Mouse (Mus musculus) liver, postnatal 0 days (tissue): ENCODE data around the gene Sart3. TPM values are rescaled to one million over a fixed set of nuclear protein-coding genes. Genes with fewer than 3 reads are reported as not detected.
A peak's percentile ranks its signal among the peaks of the same experiment; 100 is the strongest.
"Not testable (repeated sequence)": the region's sequence is repeated elsewhere in the genome, so short reads cannot be mapped to it uniquely, and the experiment has no call there.

Experiments
- ATAC-seq: fragments of 200-750 bp; cut with Nextera tagmentation; 2 replicates; pipeline ENCODE4 v1.8.0; 2017; ENCODE audit warnings: mild to moderate bottlenecking, moderate library complexity
- DNase-seq: peaks from one replicate; pipeline ENCODE4 v3.0.0-alpha.2; 2016
- H3K27ac ChIP-seq: fragments of 300-500 bp; sonication (generic); 2 replicates; pipeline ENCODE4 v1.5.1; 2014; ENCODE audit warnings: antibody characterized with exemption, moderate library complexity, mild to moderate bottlenecking, low read depth
- H3K27me3 ChIP-seq: fragments of 300-500 bp; sonication (generic); 2 replicates; pipeline ENCODE4 v1.6.1; 2014; ENCODE audit warnings: low read length, control low read depth, mixed read lengths; ENCODE audit not compliant: insufficient read depth
- H3K36me3 ChIP-seq: fragments of 300-500 bp; sonication (generic); replicated peaks from 2 replicates; pipeline ENCODE4 v1.6.1; 2014; ENCODE audit warnings: mild to moderate bottlenecking, control low read depth, low read length, moderate library complexity, mixed read lengths; ENCODE audit not compliant: insufficient read depth
- H3K4me1 ChIP-seq: fragments of 300-500 bp; sonication (generic); 2 replicates; pipeline ENCODE4 v1.6.1; 2014; ENCODE audit warnings: antibody characterized with exemption, mild to moderate bottlenecking, control low read depth; ENCODE audit not compliant: insufficient read depth
- H3K4me2 ChIP-seq: fragments of 300-500 bp; sonication (generic); 2 replicates; pipeline ENCODE4 v1.6.1; 2014; ENCODE audit warnings: low read depth, mild to moderate bottlenecking, low read length, moderate library complexity, mixed read lengths
- H3K4me3 ChIP-seq: fragments of 300-500 bp; sonication (generic); 2 replicates; pipeline ENCODE4 v1.5.1; 2014; ENCODE audit warnings: low read depth, low read length
- H3K9ac ChIP-seq: fragments of 300-500 bp; sonication (generic); replicated peaks from 2 replicates; pipeline ENCODE4 v1.6.1; 2014; ENCODE audit warnings: mild to moderate bottlenecking, moderate library complexity
- H3K9me3 ChIP-seq: fragments of 300-500 bp; sonication (generic); 2 replicates; pipeline ENCODE4 v1.6.1; 2016; ENCODE audit warnings: mild to moderate bottlenecking, control low read depth, low read length, mixed read lengths
- CTCF ChIP-seq: sonication (generic); IDR thresholded peaks from 2 replicates; pipeline ENCODE4 v1.5.1; 2016; ENCODE audit warnings: antibody characterized with exemption, low read depth
- EP300 ChIP-seq: IDR thresholded peaks from 2 replicates; pipeline ENCODE4 v1.6.1; 2016; ENCODE audit warnings: antibody characterized with exemption, low read depth, mild to moderate bottlenecking
- WGBS: fragments of 180-500 bp; shearing (Covaris S2); extraction: QIAGEN DNeasy Blood & Tissue Kit; methylation state at CpG from one replicate; pipeline ENCODE4 v1.1.7; 2014; ENCODE audit not compliant: insufficient replicate concordance; 5-methylcytosine and 5-hydroxymethylcytosine counted together
- polyA plus RNA-seq: library from polyadenylated mRNA; unstranded; fragments of >200 nt; fragmentation: Nextera tagmentation; extraction: Ambion mirVana; gene quantifications from 2 replicates; pipeline ENCODE4 v1.2.1, GENCODE M21; 2015

The Sart3 gene
- polyA plus RNA-seq, 1 experiment from 2014 or later, result 7.9 TPM

- 64% methylated on average over 2 of the region's 2 CpGs for WGBS
- Histone ChIP-seq H3K27ac (no peak overlapping the region), H3K36me3 (no peaks in the 10 kb centered on the region), H3K4me2 (no peak overlapping the region), H3K4me3 (no peak overlapping the region), H3K4me1 (peaks cover 17% of the 10 kb centered on the region; the same call in 1 of the 2 replicates), H3K27me3 (no peaks in the 10 kb centered on the region), H3K9ac (no peak overlapping the region), H3K9me3 (no peaks in the 10 kb centered on the region)
- no peak for DNase-seq
- ATAC-seq, result no peak
- TF ChIP-seq EP300 (no peak), CTCF (no peak)
Observed at GRCm38 (mm10) chr5:113812638-113813037, 40.3 kb upstream of the Sart3 start.

DNA sequence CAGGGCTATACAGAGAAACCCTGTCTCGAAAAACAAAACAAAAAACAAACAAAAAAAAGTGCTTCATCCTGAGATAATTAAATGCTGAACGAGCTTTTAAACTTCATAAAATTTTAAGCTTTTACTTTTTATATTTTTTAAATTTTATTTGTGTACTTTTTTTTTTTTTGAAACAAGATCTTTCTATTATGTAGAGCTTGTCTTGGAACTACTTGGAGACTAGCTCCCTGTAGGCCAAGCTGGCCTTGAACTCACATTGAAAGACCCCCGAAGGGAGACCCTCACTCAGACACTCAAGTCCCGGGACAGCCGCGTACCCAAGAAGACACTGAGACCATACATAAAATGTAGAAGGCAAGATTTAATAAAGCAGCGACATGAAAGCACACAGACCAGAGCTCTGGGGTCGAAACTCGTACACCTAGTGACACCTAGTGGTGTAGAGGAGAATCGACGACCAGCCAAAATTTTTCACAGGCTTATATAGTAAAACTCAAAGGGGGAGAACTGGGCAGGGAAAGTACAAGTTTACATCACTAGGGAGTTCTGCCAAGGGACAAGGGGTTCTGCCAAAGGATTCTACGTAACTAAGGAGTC is 39.6 kb upstream of the Sart3 start:
- ATAC-seq, H3K4me2 ChIP-seq, H3K36me3 ChIP-seq, DNase-seq, H3K9me3 ChIP-seq, H3K27ac ChIP-seq, H3K9ac ChIP-seq, H3K27me3 ChIP-seq, H3K4me3 ChIP-seq: not testable (repeated sequence)
- peaks cover 17% of the 10 kb centered on the region; the same call in 1 of the 2 replicates for H3K4me1 ChIP-seq
- WGBS, result 19% methylated on average over 11 of the region's 12 CpGs
- TF ChIP-seq CTCF, result peak; percentile 62

- 64% methylated on average over 4 of the region's 4 CpGs for WGBS
- Histone ChIP-seq H3K27me3 (no peaks in the 10 kb centered on the region), H3K27ac (no peak overlapping the region), H3K4me3 (no peak overlapping the region), H3K9me3 (no peaks in the 10 kb centered on the region), H3K9ac (no peak overlapping the region), H3K4me2 (no peak overlapping the region), H3K36me3 (no peaks in the 10 kb centered on the region), H3K4me1 (peaks cover 12% of the 10 kb centered on the region; the same call in 1 of the 2 replicates)
- no peak for TF ChIP-seq CTCF
- ATAC-seq (no peak), DNase-seq (no peak)
Observed at GRCm38 (mm10) chr5:113810111-113810510, 37.8 kb upstream of the Sart3 start.

- Histone ChIP-seq H3K9ac (no peak overlapping the region), H3K4me1 (peaks cover 18% of the 10 kb centered on the region), H3K36me3 (no peaks in the 10 kb centered on the region), H3K9me3 (no peaks in the 10 kb centered on the region), H3K27ac (no peak overlapping the region), H3K4me3 (no peak overlapping the region), H3K4me2 (no peak overlapping the region), H3K27me3 (no peaks in the 10 kb centered on the region)
- DNase-seq, result no peak
- WGBS, result 59% methylated on average over 2 of the region's 2 CpGs
- TF ChIP-seq CTCF (no peak), EP300 (no peak)
- ATAC-seq, result no peak
Observed at GRCm38 (mm10) chr5:113808177-113808576, 35.9 kb upstream of the Sart3 start.

DNA sequence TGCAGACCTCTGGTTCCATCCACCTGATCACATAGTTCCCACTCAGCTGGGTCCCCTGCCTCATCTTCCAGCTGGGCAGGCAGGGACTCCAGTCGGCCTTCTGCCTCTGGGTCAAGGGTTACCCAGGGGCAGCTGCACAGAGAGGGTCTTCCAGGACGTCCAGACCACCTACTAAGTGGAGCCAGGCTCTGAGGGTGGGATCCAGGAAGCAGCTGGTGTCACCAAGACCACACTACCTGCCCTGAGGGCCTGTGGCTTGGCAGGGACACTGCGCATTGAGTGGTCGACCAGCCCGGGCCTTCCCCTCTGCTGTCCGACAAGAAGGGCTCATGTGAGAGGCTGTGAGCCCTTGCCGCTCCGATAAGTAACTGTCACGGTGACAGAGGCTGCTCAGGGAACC is 35.4 kb upstream of the Sart3 start:
- no peak overlapping the region; the same call in 1 of the 2 replicates for H3K27ac ChIP-seq
- H3K4me3 ChIP-seq, result no peak overlapping the region
- H3K4me1 ChIP-seq, result peaks cover 16% of the 10 kb centered on the region
- H3K36me3 ChIP-seq, result no peaks in the 10 kb centered on the region
- WGBS, result 58% methylated on average over 9 of the region's 9 CpGs
- no peaks in the 10 kb centered on the region for H3K27me3 ChIP-seq
- H3K9ac ChIP-seq, result no peak overlapping the region
- no peak for DNase-seq
- no peak for ATAC-seq
- H3K4me2 ChIP-seq, result no peak overlapping the region
- H3K9me3 ChIP-seq, result no peaks in the 10 kb centered on the region
- TF ChIP-seq EP300 (no peak), CTCF (no peak)

DNA sequence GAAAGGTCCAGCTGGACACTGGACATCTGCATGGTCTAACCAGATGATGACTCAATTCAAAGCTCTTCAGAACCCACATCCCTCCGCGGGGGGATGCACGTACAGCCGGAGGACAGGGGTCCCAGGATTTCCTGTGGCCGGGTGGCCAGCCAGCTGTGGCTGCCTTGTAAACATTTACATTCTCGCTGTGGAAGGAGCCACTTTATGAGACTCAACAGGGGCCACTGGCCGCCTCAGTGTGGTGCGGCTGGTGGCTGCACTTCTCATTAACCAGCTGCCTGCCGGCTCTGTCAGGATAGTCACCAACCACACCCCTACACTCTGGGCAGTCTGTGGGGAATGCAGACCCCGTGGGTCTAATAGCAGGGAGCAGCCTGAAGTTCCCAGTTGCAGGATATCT is 34.1 kb upstream of the Sart3 start:
- no peak overlapping the region for H3K9ac ChIP-seq
- no peaks in the 10 kb centered on the region for H3K36me3 ChIP-seq
- DNase-seq, result no peak
- H3K27ac ChIP-seq, result no peak overlapping the region
- WGBS, result 10% methylated on average over 10 of the region's 10 CpGs
- no peaks in the 10 kb centered on the region for H3K9me3 ChIP-seq
- no peaks in the 10 kb centered on the region for H3K27me3 ChIP-seq
- H3K4me2 ChIP-seq, result no peak overlapping the region
- H3K4me3 ChIP-seq, result no peak overlapping the region
- peaks cover 16% of the 10 kb centered on the region for H3K4me1 ChIP-seq
- ATAC-seq, result peak; percentile 32; the same call in 1 of the 2 replicates
- TF ChIP-seq CTCF (no peak), EP300 (no peak)
